Mouse (Mus musculus) lung, postnatal 14 days (tissue): ENCODE data around the gene Dag1.
"Not testable (repeated sequence)": the region's sequence is repeated elsewhere in the genome, so short reads cannot be mapped to it uniquely, and the experiment has no call there.

ENCODE experiments used
- DNase-seq: peaks from one replicate; pipeline ENCODE4 v3.0.0; 2021

Gene Dag1

GRCm38 (mm10) chr9:108263690-108264190 lies at the start of gene Dag1:
Gene Dag1, minus strand, starts transcription at chr9:108263958.
- peak; percentile 100 for DNase-seq

- no peak for DNase-seq
These were observed 44.4 kb upstream of the Dag1 start for GRCm38 (mm10) chr9:108308141-108308540.

GRCm38 (mm10) chr9:108307021-108307807 lies 43.5 kb upstream of the Dag1 start:
- DNase-seq, result no peak

- DNase-seq, result peak; percentile 88
These were observed 42.8 kb upstream of the Dag1 start for GRCm38 (mm10) chr9:108306571-108306980.

- peak; percentile 97 for DNase-seq
These were observed 42.1 kb upstream of the Dag1 start, which contains the start of the genes Rhoa and Tcta for GRCm38 (mm10) chr9:108305629-108306520. Gene Rhoa, plus strand, starts transcription at chr9:108306129. Gene Tcta, minus strand, starts transcription at chr9:108306160.

GRCm38 (mm10) chr9:108305170-108305569 lies 41.4 kb upstream of the Dag1 start:
- peak; percentile 15 for DNase-seq

GRCm38 (mm10) chr9:108304716-108305115 lies 41.0 kb upstream of the Dag1 start:
- DNase-seq, result no peak

- peak; percentile 14 for DNase-seq
These were observed 38.1 kb upstream of the Dag1 start for GRCm38 (mm10) chr9:108301853-108302252.

- DNase-seq, result no peak
These were observed 32.9 kb upstream of the Dag1 start, which contains the start of gene Amt for GRCm38 (mm10) chr9:108296453-108297355. Gene Amt, plus strand, starts transcription at chr9:108296853.

GRCm38 (mm10) chr9:108290773-108291172 lies 27.0 kb upstream of the Dag1 start:
- no peak for DNase-seq

- peak; percentile 88 for DNase-seq
These were observed 26.4 kb upstream of the Dag1 start, which contains the start of gene Nicn1 for GRCm38 (mm10) chr9:108290016-108290750. Gene Nicn1, plus strand, starts transcription at chr9:108290429.

GRCm38 (mm10) chr9:108289347-108289746 lies 25.6 kb upstream of the Dag1 start:
- DNase-seq, result no peak

GRCm38 (mm10) chr9:108287526-108288238 lies 23.9 kb upstream of the Dag1 start:
- DNase-seq, result not testable (repeated sequence)

- DNase-seq, result peak; percentile 87
These were observed 20.7 kb upstream of the Dag1 start for GRCm38 (mm10) chr9:108284410-108284809.

- DNase-seq, result peak; percentile 73
These were observed 16.5 kb upstream of the Dag1 start for GRCm38 (mm10) chr9:108280071-108280828.

- DNase-seq, result peak; percentile 69
These were observed 15.1 kb upstream of the Dag1 start for GRCm38 (mm10) chr9:108278697-108279450.

- DNase-seq, result peak; percentile 62
These were observed 11.5 kb upstream of the Dag1 start for GRCm38 (mm10) chr9:108275331-108275659.

GRCm38 (mm10) chr9:108274476-108275330 lies 10.9 kb upstream of the Dag1 start:
- no peak for DNase-seq
